Mouse (Mus musculus): Measurements from ENCODE around the gene Tlr8. TPM values are rescaled to one million over a fixed set of nuclear protein-coding genes. Genes with fewer than 3 reads are reported as not detected.
"Not testable (repeated sequence)": the region's sequence is repeated elsewhere in the genome, so short reads cannot be mapped to it uniquely, and the experiment has no call there.

The Tlr8 gene
- 1 to 10 TPM in 3 of 4 experiments, under 1 TPM in 1; 0.91 to 5.1 (median 3.6) TPM for total RNA-seq (2022)

GRCm38 (mm10) chrX:167264086-167264485 lies at the start of gene Tlr8:
Gene Tlr8 (minus strand): TSS chrX:167264329.
- DNase-seq, result no peak

- not testable (repeated sequence) for DNase-seq
Observed at GRCm38 (mm10) chrX:167302061-167302460, 37.9 kb upstream of the Tlr8 start.

- peak; percentile 12 for DNase-seq
Observed at GRCm38 (mm10) chrX:167276953-167277352, 12.8 kb upstream of the Tlr8 start.

- DNase-seq, result no peak
Observed at GRCm38 (mm10) chrX:167276551-167276950, 12.4 kb upstream of the Tlr8 start.

GRCm38 (mm10) chrX:167263530-167263929 lies 599 bp downstream of the Tlr8 start:
- DNase-seq, result no peak

GRCm38 (mm10) chrX:167241736-167242135 lies 22.4 kb downstream of the Tlr8 start:
- no peak for DNase-seq

GRCm38 (mm10) chrX:167239293-167239921 lies 24.7 kb downstream of the Tlr8 start:
- DNase-seq, result no peak

GRCm38 (mm10) chrX:167233104-167233687 lies 30.9 kb downstream of the Tlr8 start:
- DNase-seq, result no peak

GRCm38 (mm10) chrX:167231150-167231549 lies 33.0 kb downstream of the Tlr8 start:
- no peak for DNase-seq

GRCm38 (mm10) chrX:167229819-167230218 lies 34.3 kb downstream of the Tlr8 start:
- no peak for DNase-seq

GRCm38 (mm10) chrX:167229206-167229605 lies 34.9 kb downstream of the Tlr8 start:
- peak; percentile 70 for DNase-seq

- no peak for DNase-seq
Observed at GRCm38 (mm10) chrX:167227756-167228155, 36.4 kb downstream of the Tlr8 start.

- DNase-seq, result no peak
Observed at GRCm38 (mm10) chrX:167227138-167227537, 37.0 kb downstream of the Tlr8 start.

- no peak for DNase-seq
Observed at GRCm38 (mm10) chrX:167226570-167226969, 37.6 kb downstream of the Tlr8 start.

GRCm38 (mm10) chrX:167212707-167213106 lies 51.4 kb downstream of the Tlr8 start:
- no peak for DNase-seq

- DNase-seq, result no peak
Observed at GRCm38 (mm10) chrX:167211871-167212555, 52.1 kb downstream of the Tlr8 start.

GRCm38 (mm10) chrX:167210319-167210728 lies 53.8 kb downstream of the Tlr8 start:
- DNase-seq, result no peak

- no peak for DNase-seq
Observed at GRCm38 (mm10) chrX:167209828-167210227, 54.3 kb downstream of the Tlr8 start.

GRCm38 (mm10) chrX:167208978-167209754 lies 55.0 kb downstream of the Tlr8 start, which contains the start of gene Tmsb4x:
Gene Tmsb4x (minus strand): TSS chrX:167209315.
- DNase-seq, result peak; percentile 63

GRCm38 (mm10) chrX:167208506-167208820 lies 55.7 kb downstream of the Tlr8 start:
- DNase-seq, result no peak

GRCm38 (mm10) chrX:167207741-167208505 lies 56.2 kb downstream of the Tlr8 start:
- no peak for DNase-seq
